Mouse (Mus musculus): ENCODE results near the gene Ifrd2.

Ifrd2 gene

DNA sequence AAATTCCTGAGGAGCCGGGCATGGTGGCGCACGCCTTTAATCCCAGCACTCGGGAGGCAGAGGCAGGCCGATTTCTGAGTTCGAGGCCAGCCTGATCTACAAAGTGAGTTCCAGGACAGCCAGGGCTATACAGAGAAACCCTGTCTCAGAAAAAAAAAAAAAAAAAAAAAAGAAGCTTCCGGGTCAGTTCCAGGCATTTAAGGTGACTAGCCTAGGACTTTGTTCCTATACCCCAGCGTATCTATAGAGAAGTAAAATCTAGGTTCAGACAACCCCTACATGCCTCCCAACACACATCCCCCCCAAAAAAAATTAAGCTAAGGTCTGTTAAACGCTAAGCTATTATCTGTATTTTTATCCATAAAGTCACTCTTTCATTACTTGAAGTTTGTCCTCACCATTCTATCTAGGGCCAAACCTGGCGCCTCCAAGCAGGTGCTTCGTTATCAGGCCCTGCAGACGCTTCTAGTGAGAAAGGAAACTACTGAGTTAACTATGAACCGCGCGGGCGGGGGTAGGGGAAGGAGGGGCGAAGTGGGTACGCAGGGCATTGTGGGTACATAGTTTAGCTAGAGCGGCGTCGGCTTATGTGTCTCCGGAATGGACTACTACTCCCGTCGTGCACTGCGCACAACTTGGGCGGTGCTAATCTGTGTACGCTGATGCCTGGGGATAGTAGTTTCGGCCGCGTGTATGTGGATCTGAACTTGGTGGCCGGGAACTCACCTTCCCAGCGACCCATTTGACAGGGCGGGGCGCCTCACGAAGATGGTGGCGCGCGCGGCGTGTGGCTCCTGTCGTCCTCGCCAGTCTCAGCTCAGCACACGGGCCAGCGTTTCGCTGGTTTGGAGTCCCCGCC is at the start of gene Ifrd2:
Gene Ifrd2, plus strand, starts transcription at position 669 of the 859 bp plus-strand sequence.
- DNase-seq (ENCODE audit: low spot score): peak; percentile 83

DNA sequence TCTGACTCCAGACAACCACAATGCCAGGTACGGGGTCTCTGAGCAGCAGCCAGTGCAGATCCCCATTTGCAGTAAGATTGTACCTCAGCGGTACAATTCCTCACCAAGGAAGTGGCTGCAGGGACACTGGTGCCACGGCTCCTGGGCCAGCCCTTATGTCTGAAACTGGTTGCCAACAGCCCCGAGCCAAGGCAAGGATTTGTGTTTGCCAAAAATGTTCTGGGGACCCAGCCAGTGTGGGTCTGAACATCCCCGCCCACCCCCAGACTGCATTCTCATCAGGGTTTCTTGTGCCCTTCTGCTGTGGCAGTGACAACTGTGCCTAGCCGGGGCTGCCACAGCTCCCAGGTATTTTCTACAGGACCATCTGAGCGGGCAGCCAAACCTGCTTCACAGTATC is 49.2 kb upstream of the Ifrd2 start:
- DNase-seq (ENCODE audit: low spot score): no peak

DNA sequence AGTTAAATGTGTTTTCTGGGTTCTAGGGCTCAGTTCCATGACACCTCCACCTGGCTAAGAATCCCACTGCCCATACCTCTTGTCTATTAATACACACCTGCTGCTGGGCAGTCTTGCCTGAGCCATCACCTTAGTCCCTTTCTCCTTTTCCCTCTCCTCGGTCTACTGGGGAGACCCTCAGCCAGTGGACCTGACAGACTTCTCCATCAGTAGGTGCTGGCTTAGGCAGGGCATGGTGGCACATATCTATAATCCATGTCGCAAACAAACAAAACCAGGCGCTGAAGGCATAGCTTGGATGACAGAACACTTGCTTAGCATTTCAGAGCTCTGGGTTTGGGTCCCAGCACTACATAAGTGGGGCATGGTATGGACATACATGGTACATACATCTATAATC is 48.7 kb upstream of the Ifrd2 start:
- DNase-seq (ENCODE audit: low spot score): no peak

DNA sequence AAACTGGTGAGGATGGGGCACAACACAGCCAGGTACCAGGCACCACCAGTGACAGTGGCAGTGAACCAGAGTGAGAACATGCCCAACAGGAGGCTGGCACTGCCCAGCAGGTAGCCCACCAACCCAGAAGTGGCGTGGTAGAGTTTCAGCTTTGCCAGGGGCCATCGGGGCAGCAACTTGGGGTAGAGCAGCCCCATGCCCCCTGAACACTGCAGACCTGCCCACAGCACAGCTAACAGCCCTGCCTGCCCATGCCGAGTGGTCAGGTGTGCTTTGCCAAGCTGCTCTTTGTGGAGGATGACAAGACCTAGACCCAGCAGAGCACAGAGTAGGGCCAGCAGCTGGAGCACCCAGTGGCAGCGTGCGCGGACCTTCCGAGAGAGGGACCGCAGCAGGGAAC is 47.5 kb upstream of the Ifrd2 start:
- no peak for DNase-seq (ENCODE audit: low spot score)

DNA sequence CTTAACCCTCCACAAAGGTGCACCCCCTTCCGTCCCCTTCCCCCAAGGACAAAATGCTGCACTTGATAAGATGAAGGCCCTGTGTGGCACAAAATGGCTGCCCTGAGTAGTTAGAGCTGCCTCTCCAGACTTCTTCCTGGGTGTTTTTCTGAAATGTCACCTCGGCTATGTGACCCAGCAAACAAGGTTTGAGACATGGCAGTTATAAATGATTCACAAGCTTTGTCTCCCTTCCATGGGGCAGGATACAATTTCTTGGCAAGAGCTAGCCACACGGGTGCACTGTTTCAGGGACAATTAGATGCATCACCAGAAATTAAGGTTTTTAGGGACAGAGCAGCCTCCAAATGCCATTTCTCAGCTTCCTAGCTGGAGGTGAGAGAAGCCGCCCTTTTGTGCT is 47.0 kb upstream of the Ifrd2 start:
- DNase-seq (ENCODE audit: low spot score): no peak

DNA sequence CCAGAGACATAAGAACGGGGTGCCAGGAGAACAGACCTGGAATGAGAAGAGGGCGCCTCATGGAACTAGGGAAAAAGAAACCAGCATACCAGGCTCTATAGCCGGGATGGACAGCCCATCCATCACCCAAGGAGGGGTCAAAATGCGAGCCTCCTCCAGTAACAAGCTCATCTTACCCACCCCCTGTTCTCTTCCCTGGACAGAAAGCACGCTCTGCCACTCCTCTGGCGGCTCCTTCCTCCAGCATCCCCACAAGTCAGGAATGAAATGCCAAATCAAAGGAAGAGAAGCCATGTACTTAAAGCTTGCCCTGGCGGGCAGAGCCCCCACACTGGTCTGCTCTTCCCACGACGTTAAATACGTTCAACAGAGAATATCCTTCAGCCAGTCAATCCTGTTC is 46.4 kb upstream of the Ifrd2 start:
- DNase-seq (ENCODE audit: low spot score): no peak

DNA sequence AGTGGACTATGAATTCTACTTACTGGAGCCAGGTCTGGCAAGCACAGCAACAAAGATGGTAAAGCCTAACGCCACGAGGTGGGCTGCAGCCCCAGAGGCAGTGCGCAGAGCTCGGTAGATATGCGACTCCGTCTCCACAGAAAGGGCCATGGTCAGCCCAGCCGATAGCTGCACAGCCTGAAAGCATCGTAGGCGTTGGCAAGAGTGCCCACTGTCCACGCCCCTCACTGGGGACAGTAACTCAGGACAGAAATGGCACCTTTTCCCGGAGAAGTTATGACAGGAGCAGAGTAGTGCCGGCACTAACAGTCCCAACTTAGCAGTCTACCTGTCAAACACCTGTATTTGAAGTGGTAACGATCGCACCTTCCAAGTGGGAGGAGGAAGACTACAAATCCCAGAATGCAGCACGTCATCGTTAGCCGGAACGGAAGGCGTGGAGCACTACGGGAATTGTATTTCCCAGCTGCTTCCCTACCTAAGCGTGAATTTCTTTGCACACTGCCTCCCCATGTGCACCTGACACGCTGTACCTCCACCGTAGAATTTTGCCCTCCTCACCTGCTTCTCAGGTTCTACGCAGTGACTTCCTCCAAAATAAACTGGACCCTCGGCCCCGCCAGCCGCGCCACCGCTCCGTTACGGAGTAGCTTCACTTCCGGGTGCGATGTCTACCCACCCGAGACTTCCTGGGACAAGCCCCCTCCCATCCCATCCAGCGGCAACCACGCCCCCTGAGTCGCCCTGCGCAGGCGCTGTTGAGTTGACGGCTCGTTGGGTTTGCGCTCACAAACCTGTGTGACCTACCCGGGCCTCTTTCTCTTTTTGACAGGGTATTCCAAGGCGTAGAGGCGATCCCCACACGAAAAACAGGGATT is 45.7 kb upstream of the Ifrd2 start, which contains the start of the genes Cyb561d2 and Nprl2:
Gene Cyb561d2, minus strand, starts transcription at position 720 of the 878 bp plus-strand sequence.
Gene Nprl2, plus strand, starts transcription at position 753 of the 878 bp plus-strand sequence.
- peak; percentile 90 for DNase-seq (ENCODE audit: low spot score)

DNA sequence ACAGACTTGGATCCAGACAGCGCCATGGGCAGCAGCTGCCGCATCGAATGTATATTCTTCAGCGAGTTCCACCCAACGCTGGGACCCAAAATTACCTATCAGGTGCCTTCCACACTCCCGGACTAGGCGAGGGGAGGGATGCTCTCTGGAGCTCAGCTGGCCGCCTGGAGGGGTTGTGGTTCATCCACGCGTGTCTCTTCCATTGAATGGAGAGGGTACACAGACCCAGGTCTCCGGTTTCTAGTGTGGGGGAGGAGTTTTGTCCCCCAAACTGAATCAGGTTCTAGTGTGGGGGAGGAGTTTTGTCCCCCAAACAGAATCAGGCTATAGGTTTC is 45.1 kb upstream of the Ifrd2 start:
- DNase-seq (ENCODE audit: low spot score): no peak

DNA sequence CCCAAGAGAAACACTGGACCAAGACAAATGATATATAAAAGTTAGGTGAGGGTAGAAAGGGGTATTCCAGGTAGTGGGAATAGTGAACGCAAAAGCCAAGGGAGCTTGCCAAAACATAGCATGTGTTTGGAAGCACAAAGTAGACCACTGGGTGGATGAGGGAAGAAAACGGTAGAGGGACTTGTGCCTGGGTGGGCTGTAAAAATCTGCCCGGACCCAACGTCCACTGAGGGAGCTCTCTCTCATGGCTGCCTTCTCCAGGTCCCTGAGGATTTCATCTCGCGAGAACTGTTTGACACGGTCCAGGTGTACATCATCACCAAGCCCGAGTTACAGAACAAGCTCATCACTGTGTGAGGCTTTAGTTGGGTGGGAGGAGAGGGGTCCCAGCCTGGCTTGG is 44.7 kb upstream of the Ifrd2 start:
- DNase-seq (ENCODE audit: low spot score): no peak

DNA sequence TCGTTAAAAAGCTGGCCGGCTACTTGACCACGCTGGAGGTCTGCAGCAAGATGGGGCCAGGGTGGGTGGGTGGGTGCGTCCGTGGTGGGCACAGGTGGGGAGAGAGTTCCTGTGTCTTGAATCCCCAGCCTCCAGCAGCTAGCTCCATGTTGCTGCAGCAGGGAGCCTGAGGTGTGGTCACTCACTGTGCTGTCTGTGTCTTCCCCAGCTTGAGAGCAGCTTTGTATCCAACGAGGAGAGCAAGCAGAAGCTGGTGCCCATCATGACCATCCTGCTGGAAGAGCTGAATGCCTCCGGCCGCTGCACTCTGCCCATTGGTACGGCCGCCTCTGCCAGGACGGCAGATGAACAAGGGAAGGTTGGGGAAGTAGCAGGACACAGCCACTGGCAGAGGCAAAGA is 44.1 kb upstream of the Ifrd2 start:
- DNase-seq (ENCODE audit: low spot score): no peak

DNA sequence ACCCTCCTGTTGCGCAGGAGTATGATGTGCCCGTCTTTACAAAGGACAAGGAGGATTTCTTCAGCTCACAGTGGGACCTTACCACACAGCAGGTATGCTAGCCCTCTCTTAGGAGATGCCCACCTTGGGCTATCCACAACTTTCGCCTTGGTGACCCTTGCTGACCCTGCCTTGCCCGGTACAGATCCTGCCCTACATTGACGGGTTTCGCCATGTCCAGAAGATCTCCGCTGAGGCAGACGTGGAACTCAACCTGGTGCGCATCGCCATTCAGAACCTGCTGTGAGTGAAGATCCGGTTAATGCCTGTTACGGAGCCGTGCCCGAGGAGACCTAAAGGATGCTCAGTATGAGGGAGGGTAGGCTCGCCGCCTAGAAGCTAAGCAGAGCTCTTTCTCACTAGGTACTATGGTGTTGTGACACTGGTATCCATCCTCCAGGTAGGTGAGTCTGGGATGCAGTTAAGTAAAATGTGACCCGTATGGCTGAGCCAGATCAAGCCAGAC is 43.2 kb upstream of the Ifrd2 start:
- no peak for DNase-seq (ENCODE audit: low spot score)

DNA sequence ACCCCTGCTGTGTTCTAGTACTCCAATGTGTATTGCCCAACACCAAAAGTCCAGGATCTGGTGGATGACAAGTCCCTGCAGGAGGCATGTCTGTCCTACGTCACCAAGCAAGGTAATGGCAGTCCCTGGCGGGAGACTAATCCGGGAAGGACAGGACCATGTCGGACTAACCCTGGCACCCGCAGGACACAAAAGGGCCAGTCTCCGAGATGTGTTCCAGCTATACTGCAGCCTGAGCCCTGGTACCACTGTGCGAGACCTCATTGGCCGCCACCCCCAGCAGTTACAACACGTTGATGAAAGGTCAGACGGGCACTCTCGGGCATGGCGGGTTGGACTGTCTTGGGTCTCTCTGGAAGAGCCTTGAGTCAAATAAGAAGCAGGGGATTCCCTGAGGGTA is 42.7 kb upstream of the Ifrd2 start:
- DNase-seq (ENCODE audit: low spot score): no peak

DNA sequence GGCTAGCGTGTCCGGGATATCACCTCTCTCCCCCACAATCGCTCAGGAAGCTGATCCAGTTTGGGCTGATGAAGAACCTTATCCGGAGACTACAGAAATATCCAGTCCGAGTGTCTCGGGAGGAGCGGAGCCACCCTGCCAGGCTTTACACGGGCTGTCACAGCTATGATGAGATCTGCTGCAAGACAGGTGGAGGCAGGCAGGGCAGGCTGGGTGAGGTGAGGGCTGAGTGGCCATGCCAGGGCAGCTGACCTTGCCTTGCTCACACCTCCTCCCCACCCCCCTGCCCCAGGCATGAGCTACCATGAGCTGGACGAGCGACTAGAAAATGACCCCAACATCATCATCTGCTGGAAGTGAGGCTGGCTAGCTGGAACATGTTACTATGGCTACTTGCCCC is 42.2 kb upstream of the Ifrd2 start:
- no peak for DNase-seq (ENCODE audit: low spot score)

DNA sequence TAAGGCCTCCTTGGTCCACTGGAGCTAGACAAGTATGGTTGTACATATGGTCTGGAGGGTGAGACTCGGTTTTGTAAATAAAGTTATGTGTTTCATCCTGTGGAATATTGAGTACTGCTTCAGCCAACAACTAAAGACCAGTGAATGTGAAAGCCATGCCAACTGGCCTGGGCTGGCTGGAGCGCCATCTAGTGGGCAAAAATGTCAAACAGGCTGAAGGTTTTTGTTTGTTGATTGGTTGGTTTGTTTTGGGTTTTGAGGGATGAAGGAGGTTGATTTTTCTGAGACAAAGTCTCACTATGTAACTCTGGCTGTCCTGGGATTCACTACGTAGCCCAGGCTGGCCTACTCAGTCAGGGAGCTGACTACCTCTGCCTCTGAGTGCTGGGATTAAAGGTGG is 41.8 kb upstream of the Ifrd2 start:
- peak; percentile 75 for DNase-seq (ENCODE audit: low spot score)

DNA sequence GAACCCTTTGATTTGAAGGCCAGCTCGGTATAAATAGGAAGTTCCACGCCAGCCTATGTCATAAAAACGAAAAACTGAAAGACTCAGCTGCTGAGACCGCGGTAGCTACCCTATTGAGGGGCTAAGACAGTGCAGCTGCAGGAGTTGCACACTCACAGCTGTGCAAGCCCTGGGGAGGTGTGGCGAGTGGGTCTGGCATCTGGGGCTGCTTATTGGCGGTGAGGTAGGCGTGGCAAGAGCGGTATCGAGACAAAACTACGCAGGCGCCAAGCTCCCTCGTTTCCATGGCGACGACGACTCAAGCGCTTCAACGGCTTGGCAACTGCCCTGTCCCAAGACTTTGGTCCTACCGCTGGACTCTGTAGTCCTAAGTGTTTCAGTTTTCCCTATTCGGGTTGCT is 40.4 kb upstream of the Ifrd2 start, which contains the start of gene Zmynd10:
Gene Zmynd10, plus strand, starts transcription at position 273 of the 400 bp plus-strand sequence.
- peak; percentile 73 for DNase-seq (ENCODE audit: low spot score)

DNA sequence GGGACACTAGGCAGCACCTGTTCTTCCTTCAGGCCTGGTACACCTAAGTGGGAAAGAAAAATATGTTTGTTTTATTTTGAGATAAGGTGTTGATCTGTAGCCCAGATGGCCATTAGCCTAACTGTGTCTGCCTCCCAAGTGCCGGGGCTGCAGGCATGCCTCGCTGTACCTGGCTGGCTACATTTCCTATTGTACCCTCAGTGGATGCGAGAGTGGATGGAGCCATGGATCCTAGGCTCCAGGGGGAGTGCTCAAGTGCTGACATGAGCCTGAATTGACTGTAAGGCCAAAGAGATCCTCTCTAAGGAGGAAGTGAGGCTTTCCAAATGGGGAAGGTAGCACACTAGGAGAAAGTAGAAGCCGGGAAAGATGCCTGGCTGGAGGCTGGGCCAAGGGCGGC is 39.5 kb upstream of the Ifrd2 start:
- no peak for DNase-seq (ENCODE audit: low spot score)

DNA sequence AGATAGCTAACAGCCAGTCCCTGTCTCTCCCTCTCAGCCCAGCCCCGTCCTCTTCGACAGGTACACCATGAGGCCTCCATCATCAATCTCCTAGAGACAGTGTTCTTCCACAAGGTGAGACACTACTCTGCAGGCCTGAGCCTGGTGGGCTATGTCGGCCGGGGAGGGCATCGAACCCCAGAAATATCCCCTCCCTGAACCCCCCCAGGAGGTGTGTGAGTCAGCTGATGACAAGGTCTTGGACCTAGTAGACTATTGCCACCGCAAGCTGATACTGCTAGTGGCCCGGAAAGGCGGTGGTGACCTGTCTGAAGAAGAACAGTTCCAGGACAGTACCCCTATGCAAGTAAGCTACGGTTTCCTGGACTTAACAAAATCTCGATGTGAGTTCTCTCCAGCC is 38.6 kb upstream of the Ifrd2 start:
- no peak for DNase-seq (ENCODE audit: low spot score)

DNA sequence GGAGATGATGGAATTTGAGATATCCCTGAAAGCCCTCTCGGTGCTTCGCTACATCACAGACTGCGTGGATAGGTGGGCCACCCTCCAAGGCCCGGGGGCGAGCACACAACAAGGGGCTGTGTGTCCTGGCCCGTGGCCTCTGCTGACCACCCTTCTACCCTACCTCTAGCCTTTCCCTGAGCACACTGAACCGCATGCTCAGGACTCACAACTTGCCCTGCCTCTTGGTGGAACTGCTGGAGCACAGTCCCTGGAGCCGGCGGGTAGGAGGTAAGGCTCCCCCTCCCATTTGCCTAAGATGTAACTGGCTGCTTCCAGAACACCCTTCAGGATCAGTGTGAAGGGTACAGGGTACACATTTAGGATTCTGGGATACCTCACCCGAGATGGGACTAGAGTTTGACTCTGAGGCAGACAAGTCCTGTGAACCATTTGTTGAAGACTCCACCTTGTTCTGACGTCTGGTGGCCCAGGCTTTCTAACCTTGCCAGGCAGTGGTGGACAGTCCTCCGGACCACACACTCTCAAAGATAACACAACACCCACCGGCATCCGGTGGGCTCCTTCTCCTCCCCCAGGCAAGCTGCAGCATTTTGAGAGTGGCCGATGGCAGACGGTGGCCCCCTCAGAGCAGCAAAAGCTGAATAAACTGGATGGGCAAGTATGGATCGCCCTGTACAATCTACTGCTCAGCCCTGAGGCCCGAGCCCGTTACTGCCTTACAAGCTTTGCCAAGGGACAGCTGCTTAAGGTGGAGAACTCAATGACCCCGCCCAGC is 38.0 kb upstream of the Ifrd2 start:
- no peak for DNase-seq (ENCODE audit: low spot score)

DNA sequence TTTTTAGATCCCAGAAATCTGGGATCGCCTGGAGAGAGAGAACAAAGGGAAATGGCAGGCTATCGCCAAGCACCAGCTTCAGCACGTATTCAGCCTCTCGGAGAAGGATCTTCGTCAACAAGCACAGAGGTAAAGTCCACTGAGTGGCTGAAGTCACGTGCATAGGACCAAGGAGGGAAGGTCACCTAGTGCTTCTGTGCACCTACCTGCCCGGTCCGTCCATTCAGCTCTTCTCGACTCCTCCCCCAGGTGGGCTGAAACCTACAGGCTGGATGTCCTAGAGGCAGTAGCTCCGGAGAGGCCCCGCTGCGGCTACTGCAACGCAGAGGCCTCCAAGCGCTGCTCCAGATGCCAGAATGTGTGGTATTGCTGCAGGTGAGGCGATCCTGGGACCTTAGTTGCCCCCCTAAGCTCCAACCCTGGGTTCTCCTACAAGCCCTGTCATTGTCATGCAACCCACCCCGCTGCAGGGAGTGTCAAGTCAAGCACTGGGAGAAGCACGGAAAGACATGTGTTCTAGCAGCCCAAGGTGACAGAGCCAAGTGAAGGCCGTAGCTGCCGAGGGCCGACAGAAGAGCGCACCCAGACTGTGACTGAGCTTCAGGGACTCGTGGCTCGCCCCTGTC is 36.8 kb upstream of the Ifrd2 start:
- DNase-seq (ENCODE audit: low spot score): no peak

DNA sequence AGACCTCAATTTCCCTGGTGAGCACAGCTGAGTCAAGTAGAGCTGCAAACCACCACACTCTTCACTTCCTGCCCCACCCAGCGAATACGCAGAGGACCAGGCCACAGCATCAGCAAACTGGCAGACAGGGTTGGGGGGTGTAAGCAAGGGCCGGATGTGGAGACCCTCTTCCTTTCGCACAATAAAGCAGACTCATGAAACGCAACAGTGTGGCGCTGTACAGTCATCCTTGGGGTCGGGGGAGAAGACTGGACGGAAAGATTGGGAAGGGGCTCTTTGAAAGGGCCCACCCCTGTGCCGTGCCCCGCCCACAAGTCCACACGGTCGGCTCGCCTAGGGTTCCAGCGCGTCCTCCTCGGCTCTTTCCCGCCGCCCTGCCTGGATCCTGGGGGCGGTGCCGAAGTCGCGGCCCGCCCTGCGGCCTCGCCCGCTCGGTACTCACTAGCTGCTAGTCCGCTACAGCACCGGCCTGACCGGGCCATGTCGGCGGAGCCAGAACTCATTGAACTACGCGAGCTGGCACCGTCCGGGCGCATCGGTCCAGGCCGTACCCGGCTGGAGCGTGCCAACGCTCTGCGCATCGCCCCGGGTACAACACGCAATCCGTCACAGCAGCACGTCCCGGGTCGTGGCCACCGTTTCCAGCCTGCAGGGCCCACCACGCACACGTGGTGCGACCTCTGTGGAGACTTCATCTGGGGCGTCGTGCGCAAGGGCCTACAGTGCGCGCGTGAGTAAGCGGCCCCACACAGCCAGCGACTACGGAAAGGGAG is 36.1 kb upstream of the Ifrd2 start, which contains the start of gene Rassf1:
Gene Rassf1, plus strand, starts transcription at position 439 of the 773 bp plus-strand sequence.
- no peak for DNase-seq (ENCODE audit: low spot score)

DNA sequence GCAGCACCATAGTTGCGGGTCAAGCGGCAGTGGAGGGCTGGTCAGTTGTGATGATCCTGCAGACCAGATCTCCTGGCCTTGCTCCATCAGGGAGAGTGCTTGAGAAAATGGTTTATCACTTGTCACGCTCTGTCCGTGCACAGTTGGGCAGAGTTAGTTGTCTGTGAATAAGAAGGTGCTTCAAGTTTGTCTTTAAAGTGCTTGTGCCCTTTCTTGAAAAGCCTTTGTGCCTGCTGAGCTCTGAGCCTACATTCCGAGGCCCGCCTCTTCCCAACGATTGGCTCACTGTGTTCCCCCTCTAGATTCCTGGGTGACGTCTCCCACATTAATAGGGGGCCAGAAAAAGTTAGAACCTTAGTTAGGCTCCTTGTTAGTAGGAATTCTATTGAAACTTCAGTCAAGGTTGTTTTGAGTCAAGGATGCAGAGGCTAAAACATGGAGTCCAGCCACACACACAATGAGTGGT is 35.5 kb upstream of the Ifrd2 start:
- DNase-seq (ENCODE audit: low spot score): no peak

All from urinary bladder, postnatal 25 days (tissue).